Mouse (Mus musculus): ENCODE measurements around the gene Snai1.

Snai1 gene

GRCm38 (mm10) chr2:167537476-167538297 lies at the start of gene Snai1:
TSS of gene Snai1 (plus strand) at chr2:167538195.
- in situ Hi-C loops (cut with MboI; ENCODE audit: unreplicated experiment in 2 of 2), result no loop called here

DNA sequence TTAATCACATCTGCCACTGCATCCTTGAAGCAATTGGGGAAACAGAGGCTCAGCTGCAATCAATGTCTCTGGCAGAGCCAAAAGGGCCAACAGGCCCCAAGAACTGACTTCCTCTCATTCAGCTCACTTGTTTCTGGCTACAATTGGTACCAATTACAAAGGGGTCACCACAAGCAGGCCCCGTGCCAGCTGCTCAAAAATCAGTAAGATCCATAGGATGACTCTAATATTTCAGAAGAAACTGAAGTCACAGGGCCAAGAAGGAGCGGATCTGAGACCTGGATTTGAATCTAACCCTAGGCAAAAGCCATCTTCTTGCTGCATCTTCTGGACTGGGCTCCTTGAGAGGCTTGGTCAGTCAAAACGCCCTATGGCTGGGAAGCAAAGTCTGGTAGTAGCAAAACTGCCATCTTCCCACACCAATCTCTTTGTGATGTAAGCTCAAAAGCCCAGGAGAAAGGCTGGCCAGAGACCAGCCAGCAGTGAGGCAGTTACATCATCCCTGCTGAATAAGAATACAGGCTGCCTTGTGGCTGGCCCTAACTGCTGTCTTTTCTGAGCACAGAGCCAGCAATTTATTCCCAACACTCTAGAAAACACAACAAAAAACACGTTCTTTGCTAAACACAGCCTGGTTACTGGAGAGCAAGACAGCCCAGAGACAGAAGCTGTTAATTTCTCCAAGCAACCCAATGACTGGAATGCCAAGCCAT lies 47.0 kb upstream of the Snai1 start:
- in situ Hi-C loops (cut with MboI; ENCODE audit: unreplicated experiment in 2 of 2), result loop anchor here (5.0 kb wide), 1 partner anchor 69 kb away; the partner anchor contains the start of gene Slc9a8 (in 2 of the 2)

DNA sequence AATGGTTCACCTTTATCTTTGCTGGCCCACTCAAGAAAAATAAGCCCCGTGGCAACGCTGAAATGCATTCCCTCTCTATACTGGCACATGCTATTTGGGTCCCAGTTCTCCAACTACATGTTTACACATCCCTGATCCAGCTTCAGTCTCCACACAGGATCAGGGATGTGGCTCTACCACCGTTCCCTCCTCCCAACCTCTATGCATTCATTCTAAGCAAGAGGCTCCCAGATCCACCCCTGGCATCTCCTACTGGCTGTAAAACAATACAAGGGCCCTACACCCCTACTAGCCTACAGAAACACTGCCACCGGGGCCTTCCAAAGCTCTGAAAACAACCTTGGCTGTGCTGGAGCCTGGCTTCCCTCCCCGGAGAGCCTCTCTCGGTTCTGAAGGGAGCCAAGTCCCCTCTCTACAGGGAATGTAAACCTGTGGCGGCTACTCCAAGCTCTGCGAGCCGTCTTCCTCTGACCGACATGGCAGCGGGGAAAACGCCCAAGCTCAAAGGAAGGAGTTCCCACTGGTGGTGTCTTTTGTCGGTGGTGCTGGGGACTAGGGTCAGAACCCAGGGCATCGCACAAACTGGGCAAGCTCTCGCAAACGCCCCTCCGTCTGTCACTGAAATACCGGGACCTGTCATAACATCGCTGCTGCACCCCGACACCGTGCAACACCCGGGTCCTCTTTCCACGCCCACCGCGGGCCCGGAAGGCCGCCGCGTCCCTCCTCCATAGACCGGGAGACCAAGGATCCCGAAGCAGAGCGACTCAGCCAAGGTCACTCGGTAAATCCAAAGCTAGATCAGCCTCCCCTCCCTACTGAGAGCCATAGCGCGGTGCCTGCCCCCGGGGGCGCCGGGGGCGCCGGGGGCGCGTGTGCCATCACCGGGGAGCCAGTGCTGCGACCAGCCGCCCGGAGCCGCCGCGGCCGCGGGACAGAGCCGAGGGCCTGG lies 46.0 kb upstream of the Snai1 start, which contains the start of gene Rnf114:
TSS of gene Rnf114 (plus strand) at position 889 of the 952 bp plus-strand sequence.
- in situ Hi-C loops (cut with MboI; ENCODE audit: unreplicated experiment in 2 of 2), result loop anchor here (5.0 kb wide), 1 partner anchor 70 kb away; the partner anchor contains the start of gene Slc9a8 (in 2 of the 2)

GRCm38 (mm10) chr2:167492713-167493636 lies 45.0 kb upstream of the Snai1 start, which contains the start of gene Spata2:
TSS of gene Spata2 (minus strand) at chr2:167492887.
- in situ Hi-C loops (cut with MboI; ENCODE audit: unreplicated experiment in 2 of 2), result loop anchor here (5.0 kb wide), 1 partner anchor 71 kb away; the partner anchor contains the start of gene Slc9a8 (in 2 of the 2)

DNA sequence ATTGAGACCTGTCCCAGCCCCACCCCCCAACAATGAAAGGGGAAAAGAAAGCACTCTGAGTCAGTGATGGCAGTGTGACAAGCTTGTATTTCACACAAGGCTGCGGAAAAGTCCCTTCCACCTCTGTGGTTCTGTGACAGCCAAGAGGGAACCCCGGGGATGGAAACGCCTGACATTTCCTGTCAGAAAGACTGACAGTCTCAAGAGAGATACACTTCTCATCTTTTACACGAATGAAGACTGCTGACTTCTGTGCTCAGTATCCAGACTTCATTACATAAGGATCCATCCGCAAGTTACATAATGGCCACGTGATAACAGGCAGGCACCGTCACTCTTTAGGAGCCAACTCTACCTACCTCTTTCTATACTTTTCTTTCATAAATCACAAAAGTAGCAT lies 41.6 kb upstream of the Snai1 start:
- in situ Hi-C loops (cut with MboI; ENCODE audit: unreplicated experiment in 2 of 2), result loop anchor here in 1 of 2 experiments (5.0 kb wide), 1 partner anchor 36 kb away; no protein-coding TSS in a partner anchor

- in situ Hi-C loops (cut with MboI; ENCODE audit: unreplicated experiment in 2 of 2), result loop anchor here in 1 of 2 experiments (5.0 kb wide), 1 partner anchor 35 kb away; no protein-coding TSS in a partner anchor
Measured at GRCm38 (mm10) chr2:167497272-167497671, 40.7 kb upstream of the Snai1 start.

DNA sequence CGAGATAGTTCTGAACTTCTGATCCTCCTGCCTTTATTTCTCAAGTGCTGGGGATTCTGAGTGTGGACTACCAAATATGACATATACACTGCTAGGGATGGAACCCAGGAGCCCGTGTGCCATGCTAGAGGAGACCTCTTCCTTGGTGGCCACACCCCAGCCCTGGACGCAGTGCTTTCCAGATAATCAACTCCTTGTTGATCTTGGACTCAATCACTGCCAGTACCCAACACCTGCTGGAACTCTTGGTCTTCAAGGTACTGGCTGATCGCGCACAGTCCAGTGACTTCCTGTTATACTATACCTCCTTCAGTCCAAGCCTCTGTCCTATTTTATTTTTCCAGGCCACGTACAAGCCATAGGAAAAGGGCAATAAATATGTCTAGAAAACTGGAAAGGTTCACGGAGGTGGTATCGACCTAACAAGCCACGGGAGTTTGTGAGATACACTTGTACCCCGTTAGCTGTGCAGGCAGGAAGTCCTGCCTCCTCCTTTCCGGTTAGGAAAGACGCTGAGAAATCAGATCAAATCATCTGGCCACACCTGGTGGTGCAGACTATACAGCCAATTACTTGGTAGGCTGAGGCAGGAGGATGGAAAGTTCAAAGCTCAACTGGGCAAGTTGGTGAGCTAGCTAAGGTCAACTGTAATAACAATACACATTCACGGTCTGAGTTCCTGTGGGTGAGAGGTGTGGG lies 35.3 kb upstream of the Snai1 start:
- in situ Hi-C loops (cut with MboI; ENCODE audit: unreplicated experiment in 2 of 2), result loop anchor here in 1 of 2 experiments (25.0 kb wide), 1 partner anchor 215 kb away; no protein-coding TSS in a partner anchor

GRCm38 (mm10) chr2:167503253-167503895 lies 34.6 kb upstream of the Snai1 start:
- in situ Hi-C loops (cut with MboI; ENCODE audit: unreplicated experiment in 2 of 2), result loop anchor here in 1 of 2 experiments (25.0 kb wide), 1 partner anchor 216 kb away; no protein-coding TSS in a partner anchor

GRCm38 (mm10) chr2:167503896-167504349 lies 34.1 kb upstream of the Snai1 start:
- in situ Hi-C loops (cut with MboI; ENCODE audit: unreplicated experiment in 2 of 2), result loop anchor here in 1 of 2 experiments (25.0 kb wide), 1 partner anchor 217 kb away; no protein-coding TSS in a partner anchor

DNA sequence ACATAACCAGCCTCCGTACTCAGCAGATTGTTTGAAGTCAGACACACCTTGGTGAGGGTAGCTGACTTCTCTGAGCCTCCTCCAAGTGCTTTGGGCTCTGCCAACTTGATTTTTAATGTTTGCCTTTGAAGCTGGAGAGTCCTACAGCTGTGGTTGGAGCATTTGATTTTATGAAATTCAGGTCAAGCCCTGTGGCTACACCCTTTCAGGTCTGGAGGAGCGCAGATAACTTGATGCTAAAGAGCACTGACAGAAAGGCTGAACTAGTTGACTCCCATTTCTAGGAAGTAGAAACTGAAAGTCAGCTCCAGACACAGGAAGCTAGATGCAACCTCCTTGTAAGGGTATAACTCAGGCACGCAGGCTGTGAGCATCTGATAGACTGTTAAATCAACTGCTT lies 32.9 kb upstream of the Snai1 start:
- in situ Hi-C loops (cut with MboI; ENCODE audit: unreplicated experiment in 2 of 2), result loop anchor here in 1 of 2 experiments (25.0 kb wide), 1 partner anchor 218 kb away; no protein-coding TSS in a partner anchor

GRCm38 (mm10) chr2:167506546-167507260 lies 31.3 kb upstream of the Snai1 start:
- in situ Hi-C loops (cut with MboI; ENCODE audit: unreplicated experiment in 2 of 2), result loop anchor here in 1 of 2 experiments (25.0 kb wide), 1 partner anchor 219 kb away; no protein-coding TSS in a partner anchor

DNA sequence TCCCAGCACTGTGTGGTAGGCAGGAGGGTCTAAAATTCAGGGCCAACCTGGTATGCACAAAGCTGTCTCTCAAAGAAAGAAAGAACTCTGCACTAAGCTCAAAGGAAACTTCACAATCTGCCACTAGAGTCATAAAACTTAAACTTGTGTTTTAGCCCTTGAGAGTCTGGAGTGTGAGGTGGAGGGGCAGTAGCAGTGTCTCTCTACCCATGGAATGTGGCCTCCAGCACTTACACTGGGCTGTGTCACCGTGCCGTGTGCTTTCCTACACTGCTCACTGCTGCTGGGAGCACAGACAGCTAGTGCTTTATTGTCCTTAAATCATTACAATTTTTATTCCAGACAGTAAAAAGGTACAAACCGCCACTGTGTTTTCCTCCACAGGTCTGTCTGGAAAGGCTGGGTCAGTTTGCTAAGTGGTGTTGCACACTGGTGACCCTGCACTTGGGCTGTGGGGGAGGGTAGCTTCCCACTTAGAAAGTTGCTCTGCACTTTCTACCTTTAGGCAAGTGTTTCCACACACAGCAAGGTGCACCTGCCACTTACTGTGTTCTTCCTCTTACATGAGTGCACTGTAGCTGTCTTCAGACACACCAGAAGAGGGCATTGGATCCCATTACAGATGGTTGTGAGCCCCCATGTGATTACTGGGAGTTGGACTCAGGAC lies 30.1 kb upstream of the Snai1 start:
- in situ Hi-C loops (cut with MboI; ENCODE audit: unreplicated experiment in 2 of 2), result loop anchor here in 1 of 2 experiments (25.0 kb wide), 1 partner anchor 221 kb away; no protein-coding TSS in a partner anchor

- in situ Hi-C loops (cut with MboI; ENCODE audit: unreplicated experiment in 2 of 2), result loop anchor here in 1 of 2 experiments (25.0 kb wide), 1 partner anchor 221 kb away; no protein-coding TSS in a partner anchor
Measured at GRCm38 (mm10) chr2:167508569-167508968, 29.4 kb upstream of the Snai1 start.

GRCm38 (mm10) chr2:167510485-167510884 lies 27.5 kb upstream of the Snai1 start:
- in situ Hi-C loops (cut with MboI; ENCODE audit: unreplicated experiment in 2 of 2), result loop anchor here (5.0 to 25.0 kb wide), 2 partner anchors 93 to 223 kb away; no protein-coding TSS in a partner anchor

DNA sequence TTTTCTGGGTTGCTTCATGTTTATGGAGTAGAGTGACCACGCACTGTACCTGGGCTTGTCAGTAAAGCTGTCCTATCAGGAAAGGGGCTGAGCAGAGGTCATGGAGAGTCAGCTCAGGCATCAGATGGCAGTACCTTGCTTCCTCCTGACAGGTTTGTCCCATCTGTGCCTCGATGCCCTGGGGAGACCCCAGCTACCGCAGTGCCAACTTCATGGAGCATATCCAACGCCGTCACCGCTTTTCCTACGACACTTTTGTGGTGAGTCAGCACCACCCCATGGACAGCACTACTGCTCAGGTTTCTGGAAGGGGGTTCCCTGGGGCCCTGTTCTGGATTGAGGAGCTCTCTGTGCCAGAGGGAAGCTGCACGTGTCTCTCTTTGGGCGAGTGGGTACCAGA lies 25.6 kb upstream of the Snai1 start:
- in situ Hi-C loops (cut with MboI; ENCODE audit: unreplicated experiment in 2 of 2), result loop anchor here (5.0 to 25.0 kb wide), 2 partner anchors 95 to 225 kb away; no protein-coding TSS in a partner anchor

DNA sequence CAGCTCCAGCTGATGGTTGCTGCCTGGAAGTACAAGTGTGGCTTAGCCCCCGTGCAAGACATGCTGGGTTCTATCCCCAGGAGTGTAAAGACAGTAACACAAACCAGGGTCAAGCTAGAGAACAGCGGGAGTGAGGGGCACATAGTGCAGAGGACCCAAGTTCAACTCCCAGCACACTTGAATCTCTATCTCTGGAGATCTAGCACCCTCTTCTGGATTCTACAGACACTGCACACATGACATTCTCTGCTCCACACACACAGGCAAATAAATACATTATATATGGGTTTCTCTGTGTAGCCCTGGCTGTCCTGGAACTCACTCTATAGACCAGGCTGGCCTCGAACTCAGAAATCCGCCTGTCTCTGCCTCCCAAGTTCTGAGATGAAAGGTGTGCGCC lies 25.0 kb upstream of the Snai1 start:
- in situ Hi-C loops (cut with MboI; ENCODE audit: unreplicated experiment in 2 of 2), result loop anchor here (5.0 to 25.0 kb wide), 2 partner anchors 96 to 226 kb away; no protein-coding TSS in a partner anchor

Data from v-Abl transformed pro-B cells (cell line).